Mouse (Mus musculus) olfactory bulb, adult 2 months (tissue): ENCODE results near the gene Gm20547.

Experiments used
- CTCF ChIP-seq: fragments of 200-500 bp; IDR thresholded peaks from 2 replicates; pipeline ENCODE4 v1.5.1; 2012; ENCODE audit warnings: low read depth, mild to moderate bottlenecking, low read length, moderate library complexity; ENCODE audit not compliant: insufficient read depth
- POLR2A ChIP-seq: fragments of 200-500 bp; IDR thresholded peaks from 2 replicates; pipeline ENCODE4 v1.6.1; 2012; ENCODE audit warnings: mild to moderate bottlenecking, low read depth, low read length, moderate library complexity; ENCODE audit not compliant: insufficient read depth

- TF ChIP-seq CTCF (no peak), POLR2A (no peak)
Measured at GRCm38 (mm10) chr17:34922939-34923338, 41.1 kb upstream of the Gm20547 start.
